Mouse (Mus musculus): Measurements from ENCODE around the gene Fam102a. TPM values are rescaled to one million over a fixed set of nuclear protein-coding genes. Genes with fewer than 3 reads are reported as not detected.

The Fam102a gene
- total and polyA plus RNA-seq, 2 experiments from 2014 or later, result 7.2 to 17.6 TPM

DNA sequence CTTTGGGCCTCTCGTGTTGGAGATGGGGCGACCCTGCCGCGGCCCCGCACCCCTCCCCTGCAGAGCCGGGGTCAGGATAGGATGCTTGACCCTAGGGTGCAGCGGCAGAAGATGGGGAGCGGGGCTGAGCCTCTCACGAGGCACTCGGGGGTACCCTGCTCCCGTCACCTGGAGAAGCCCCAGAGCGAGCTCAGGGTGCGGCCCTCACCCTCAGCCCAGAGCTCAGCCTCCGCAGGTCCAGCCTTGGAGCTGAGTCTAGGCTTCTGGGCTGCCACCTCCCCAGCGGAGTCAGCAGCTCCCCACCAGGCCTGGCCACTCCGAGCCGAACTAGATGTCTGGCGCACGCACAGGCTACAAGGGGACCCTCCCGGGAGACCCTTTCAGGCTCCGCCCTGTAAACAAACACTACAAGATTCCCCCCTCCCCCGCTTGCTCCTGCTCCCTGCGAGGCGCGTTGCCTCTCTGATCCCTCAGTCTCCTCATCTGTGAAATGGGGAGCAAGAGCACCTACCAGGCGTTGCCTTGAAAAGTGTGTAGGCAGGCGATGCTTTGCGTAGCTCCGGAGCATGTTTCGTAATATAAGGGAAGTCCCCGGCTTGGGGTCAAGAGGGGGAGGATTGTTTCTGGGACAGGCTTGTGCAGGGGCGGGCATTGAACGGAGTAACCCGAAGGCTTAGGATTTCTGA is 72.3 kb downstream of the Fam102a start:
- Histone ChIP-seq H3K36me3 (ENCODE audit: insufficient read depth) (no peaks in the 10 kb centered on the region), H3K4me2 (ENCODE audit: low read depth) (peak overlapping the region; percentile 88), H3K27ac (ENCODE audit: low read depth, low read length) (no peak overlapping the region), H3K9me3 (ENCODE audit: low read length) (no peaks in the 10 kb centered on the region), H3K4me3 (ENCODE audit: low read depth, low read length) (peak overlapping the region; percentile 69), H3K4me1 (ENCODE audit: insufficient read depth) (peaks cover 15% of the 10 kb centered on the region), H3K9ac (peak overlapping the region; percentile 76), H3K27me3 (ENCODE audit: insufficient read depth, low read length) (no peaks in the 10 kb centered on the region)
- no peak for TF ChIP-seq CTCF (IDR thresholded peaks at IDR 0.05; ENCODE audit: low read depth)
- DNase-seq (peak; percentile 44), ATAC-seq (peak; percentile 38)
- 13% methylated on average over 34 of the region's 34 CpGs for WGBS

- H3K9ac ChIP-seq, result no peak overlapping the region
- no peaks in the 10 kb centered on the region for H3K36me3 ChIP-seq (ENCODE audit: insufficient read depth)
- no peaks in the 10 kb centered on the region for H3K27me3 ChIP-seq (ENCODE audit: insufficient read depth, low read length)
- peak overlapping the region; percentile 69 for H3K4me3 ChIP-seq (ENCODE audit: low read depth, low read length)
- ATAC-seq, result 0 out of 2 replicates have a peak, but pooled peaks have one; percentile 19
- 13% methylated on average over 25 of the region's 25 CpGs for WGBS
- H3K27ac ChIP-seq (ENCODE audit: low read depth, low read length), result no peak overlapping the region
- peaks cover 12% of the 10 kb centered on the region for H3K4me1 ChIP-seq (ENCODE audit: insufficient read depth)
- no peak for DNase-seq
- no peaks in the 10 kb centered on the region for H3K9me3 ChIP-seq (ENCODE audit: low read length)
- no peak for TF ChIP-seq CTCF (IDR thresholded peaks at IDR 0.05; ENCODE audit: low read depth)
- peak overlapping the region; percentile 88 for H3K4me2 ChIP-seq (ENCODE audit: low read depth)
Measured at GRCm38 (mm10) chr2:32608141-32608777, 73.1 kb downstream of the Fam102a start.

GRCm38 (mm10) chr2:32608778-32609435 is 73.8 kb downstream of the Fam102a start:
- Histone ChIP-seq H3K36me3 (ENCODE audit: insufficient read depth) (no peaks in the 10 kb centered on the region), H3K4me2 (ENCODE audit: low read depth) (peak overlapping the region; percentile 88), H3K27ac (ENCODE audit: low read depth, low read length) (no peak overlapping the region), H3K4me3 (ENCODE audit: low read depth, low read length) (peak overlapping the region; percentile 69), H3K4me1 (ENCODE audit: insufficient read depth) (peaks cover 12% of the 10 kb centered on the region), H3K9me3 (ENCODE audit: low read length) (no peaks in the 10 kb centered on the region), H3K27me3 (ENCODE audit: insufficient read depth, low read length) (no peaks in the 10 kb centered on the region), H3K9ac (no peak overlapping the region)
- WGBS, result 56% methylated on average over 18 of the region's 18 CpGs
- ATAC-seq (no peak), DNase-seq (no peak)
- no peak for TF ChIP-seq CTCF (IDR thresholded peaks at IDR 0.05; ENCODE audit: low read depth)

DNA sequence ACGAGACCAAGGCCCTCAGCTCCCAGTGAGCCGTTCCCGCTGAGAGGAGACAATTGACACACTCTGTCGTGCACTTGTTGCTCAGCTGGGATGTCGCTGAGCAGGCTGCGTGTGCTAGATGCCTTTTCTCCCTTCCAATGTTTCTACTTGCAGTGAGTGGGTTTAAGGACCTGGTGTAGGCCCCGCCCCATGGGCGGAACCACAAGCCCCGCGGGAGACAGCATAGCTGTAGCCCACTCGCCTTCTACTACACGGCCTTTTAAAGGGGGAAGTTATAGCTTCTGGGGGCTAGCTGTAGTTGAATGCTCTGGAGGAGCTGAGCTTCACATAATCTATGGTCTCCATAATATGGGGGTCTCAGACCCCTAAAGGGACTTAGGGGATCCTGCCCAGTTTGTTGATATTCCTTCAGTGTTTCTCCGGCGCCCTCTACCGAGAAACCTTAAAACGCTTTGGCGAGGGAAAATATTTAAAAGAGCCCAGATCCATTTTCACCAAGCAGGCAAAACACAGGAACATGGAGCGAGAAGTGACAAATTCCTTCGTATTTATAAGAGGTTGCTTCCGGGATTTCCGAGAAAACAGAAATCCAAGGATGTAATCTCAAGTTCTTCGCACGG is 75.6 kb downstream of the Fam102a start:
- Histone ChIP-seq H3K4me3 (ENCODE audit: low read depth, low read length) (peak overlapping the region; percentile 32), H3K4me2 (ENCODE audit: low read depth) (peak overlapping the region; percentile 48), H3K27me3 (ENCODE audit: insufficient read depth, low read length) (no peaks in the 10 kb centered on the region), H3K27ac (ENCODE audit: low read depth, low read length) (no peak overlapping the region), H3K36me3 (ENCODE audit: insufficient read depth) (peaks cover 9% of the 10 kb centered on the region), H3K9me3 (ENCODE audit: low read length) (no peaks in the 10 kb centered on the region), H3K4me1 (ENCODE audit: insufficient read depth) (peaks cover 12% of the 10 kb centered on the region), H3K9ac (0 out of 2 replicates have a peak overlapping the region, but pooled peaks have one; percentile 19)
- peak; percentile 50 for TF ChIP-seq CTCF (IDR thresholded peaks at IDR 0.05; ENCODE audit: low read depth)
- DNase-seq (peak; percentile 68), ATAC-seq (peak; percentile 24; the same call in 1 of the 2 replicates)
- 16% methylated on average over 23 of the region's 23 CpGs for WGBS

GRCm38 (mm10) chr2:32612274-32612673 is 77.1 kb downstream of the Fam102a start:
- ATAC-seq (no peak), DNase-seq (no peak)
- peaks cover 9% of the 10 kb centered on the region for H3K36me3 ChIP-seq (ENCODE audit: insufficient read depth)
- TF ChIP-seq CTCF (IDR thresholded peaks at IDR 0.05; ENCODE audit: low read depth), result no peak
- H3K9ac ChIP-seq, result no peak overlapping the region
- H3K27ac ChIP-seq (ENCODE audit: low read depth, low read length), result no peak overlapping the region
- peaks cover 12% of the 10 kb centered on the region for H3K4me1 ChIP-seq (ENCODE audit: insufficient read depth)
- H3K4me2 ChIP-seq (ENCODE audit: low read depth), result no peak overlapping the region
- H3K4me3 ChIP-seq (ENCODE audit: low read depth, low read length), result no peak overlapping the region
- 75% methylated on average over 26 of the region's 26 CpGs for WGBS
- H3K9me3 ChIP-seq (ENCODE audit: low read length), result no peaks in the 10 kb centered on the region
- no peaks in the 10 kb centered on the region for H3K27me3 ChIP-seq (ENCODE audit: insufficient read depth, low read length)

DNA sequence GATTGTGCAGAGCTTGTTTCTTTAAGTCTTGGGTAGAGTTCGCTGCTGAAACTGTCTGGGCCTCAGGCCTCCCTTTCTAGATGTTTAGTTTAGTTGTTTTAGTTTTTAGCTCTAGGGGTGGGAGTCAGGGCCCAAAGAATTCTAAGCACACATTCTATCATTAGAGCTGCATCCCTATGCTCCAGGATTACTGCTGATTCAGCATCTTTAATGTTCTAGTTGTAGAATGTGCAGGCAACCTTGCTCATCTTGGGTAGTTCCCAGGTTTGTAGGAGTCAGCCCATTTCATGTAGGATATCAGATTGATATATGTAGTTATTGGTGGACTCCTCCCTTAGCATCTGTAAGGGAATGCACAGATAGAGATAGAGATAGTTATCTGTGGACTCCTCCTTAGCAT is 82.0 kb downstream of the Fam102a start:
- Histone ChIP-seq H3K36me3 (ENCODE audit: insufficient read depth) (peaks cover 9% of the 10 kb centered on the region), H3K4me2 (ENCODE audit: low read depth) (no peak overlapping the region), H3K27me3 (ENCODE audit: insufficient read depth, low read length) (no peaks in the 10 kb centered on the region), H3K9me3 (ENCODE audit: low read length) (no peaks in the 10 kb centered on the region), H3K27ac (ENCODE audit: low read depth, low read length) (no peak overlapping the region), H3K4me1 (ENCODE audit: insufficient read depth) (no peaks in the 10 kb centered on the region), H3K9ac (no peak overlapping the region), H3K4me3 (ENCODE audit: low read depth, low read length) (no peak overlapping the region)
- ATAC-seq (no peak), DNase-seq (no peak)
- TF ChIP-seq CTCF (IDR thresholded peaks at IDR 0.05; ENCODE audit: low read depth), result no peak
- WGBS, result 94% methylated on average over 1 of the region's 1 CpGs
